Mouse (Mus musculus): Measurements from ENCODE around the gene Scn8a.

DNA sequence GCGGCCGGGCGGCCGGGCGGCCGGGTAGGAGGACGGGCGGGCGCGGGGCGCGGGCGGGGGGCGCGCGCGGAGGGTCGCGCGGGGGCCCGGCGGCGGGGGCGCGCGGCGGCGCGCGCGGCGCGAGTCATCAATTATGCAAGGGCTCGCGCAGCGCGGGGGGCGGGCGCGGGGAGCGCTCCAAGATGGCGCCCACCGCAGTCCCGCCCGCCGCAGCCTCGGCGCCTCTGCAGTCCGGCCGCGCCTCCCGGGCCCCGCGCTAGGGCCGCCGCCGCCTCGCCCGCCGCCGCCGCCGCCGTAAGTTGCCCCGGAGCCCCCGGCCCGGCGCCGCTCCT, 1.1 kb downstream of the Scn8a start:
- TF ChIP-seq POLR2A (IDR thresholded peaks at IDR 0.05; ENCODE audit: low read depth, low read length) (no peak), CTCF (IDR thresholded peaks at IDR 0.05; ENCODE audit: borderline replicate concordance, insufficient read depth, low read length) (no peak)
